Mouse (Mus musculus) brain, embryonic 14.5 days (tissue): Measurements from ENCODE around the gene R3hcc1l.

Experiments used
- CTCF ChIP-seq: fragments of 200-500 bp; IDR thresholded peaks from 2 replicates; pipeline ENCODE4 v1.5.1; 2012; ENCODE audit warnings: inconsistent platforms, mild to moderate bottlenecking, moderate library complexity, borderline replicate concordance; ENCODE audit not compliant: insufficient read depth, insufficient read length; ENCODE audit errors: extremely low read depth
- POLR2A ChIP-seq: fragments of 200-500 bp; IDR thresholded peaks from 2 replicates; pipeline ENCODE4 v1.6.1; 2012; ENCODE audit warnings: mild to moderate bottlenecking, inconsistent platforms, borderline replicate concordance; ENCODE audit not compliant: poor library complexity, insufficient read depth, insufficient read length, severe bottlenecking; ENCODE audit errors: extremely low read depth

- TF ChIP-seq CTCF (no peak), POLR2A (no peak)
These were observed 83.5 kb downstream of the R3hcc1l start for GRCm38 (mm10) chr19:42602041-42602440.
